Mouse (Mus musculus) gastrocnemius, postnatal 14 days (tissue): ENCODE results near the gene Pla2g7. TPM values are rescaled to one million over a fixed set of nuclear protein-coding genes. Genes with fewer than 3 reads are reported as not detected.

Experiments
- DNase-seq: peaks from one replicate; pipeline ENCODE4 v3.0.0; 2021; ENCODE audit warnings: mixed read lengths
- intact Hi-C: fragments of 180-260 bp; cut with DNase I; formaldehyde crosslinking; loops from one replicate; pipeline ENCODE4 v1.15.1; 2025; ENCODE audit warnings: low total_unique reads
- total RNA-seq, 2 experiments: library from RNA; stranded (reverse); gene quantifications; 2 replicates each; pipeline ENCODE4 v1.2.3; 2021

Pla2g7 gene
- total RNA-seq, 2 experiments from 2014 or later, result 8.2 to 10.0 TPM

GRCm38 (mm10) chr17:43569287-43569686, 1.4 kb downstream of the Pla2g7 start:
- DNase-seq, result no peak
- intact Hi-C loops, result no loop called here

- no peak for DNase-seq
- intact Hi-C loops, result no loop called here
These were observed 5.8 kb downstream of the Pla2g7 start for GRCm38 (mm10) chr17:43573624-43574073.

GRCm38 (mm10) chr17:43580456-43580855, 12.6 kb downstream of the Pla2g7 start:
- intact Hi-C loops, result no loop called here
- DNase-seq, result no peak

- peak; percentile 39 for DNase-seq
- intact Hi-C loops, result no loop called here
These were observed 13.1 kb downstream of the Pla2g7 start for GRCm38 (mm10) chr17:43581012-43581467.

- intact Hi-C loops, result no loop called here
- DNase-seq, result no peak
These were observed 16.9 kb downstream of the Pla2g7 start for GRCm38 (mm10) chr17:43584771-43585170.

GRCm38 (mm10) chr17:43587278-43587677, 19.4 kb downstream of the Pla2g7 start:
- DNase-seq, result no peak
- intact Hi-C loops, result no loop called here

DNA sequence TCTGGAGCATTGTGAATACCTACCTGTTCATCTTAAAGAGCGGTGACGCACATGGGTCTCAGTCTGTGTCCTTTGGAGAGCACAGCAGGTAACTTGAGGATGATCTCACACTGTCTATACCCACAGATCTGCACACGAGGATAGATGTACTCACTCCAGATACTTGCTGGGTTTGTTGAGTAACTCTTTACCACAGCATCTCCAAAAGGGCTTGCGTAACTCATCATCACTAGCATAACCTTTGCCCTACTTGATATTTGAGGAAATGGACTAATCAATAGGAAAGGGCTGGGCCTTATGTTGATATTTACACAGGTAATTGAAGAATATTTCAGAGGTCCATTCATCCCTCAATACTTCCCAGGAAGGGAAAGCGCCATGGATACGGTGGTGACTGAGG, 21.9 kb downstream of the Pla2g7 start:
- DNase-seq, result no peak
- intact Hi-C loops, result no loop called here

GRCm38 (mm10) chr17:43590531-43590930, 22.6 kb downstream of the Pla2g7 start:
- DNase-seq, result no peak
- intact Hi-C loops, result no loop called here

DNA sequence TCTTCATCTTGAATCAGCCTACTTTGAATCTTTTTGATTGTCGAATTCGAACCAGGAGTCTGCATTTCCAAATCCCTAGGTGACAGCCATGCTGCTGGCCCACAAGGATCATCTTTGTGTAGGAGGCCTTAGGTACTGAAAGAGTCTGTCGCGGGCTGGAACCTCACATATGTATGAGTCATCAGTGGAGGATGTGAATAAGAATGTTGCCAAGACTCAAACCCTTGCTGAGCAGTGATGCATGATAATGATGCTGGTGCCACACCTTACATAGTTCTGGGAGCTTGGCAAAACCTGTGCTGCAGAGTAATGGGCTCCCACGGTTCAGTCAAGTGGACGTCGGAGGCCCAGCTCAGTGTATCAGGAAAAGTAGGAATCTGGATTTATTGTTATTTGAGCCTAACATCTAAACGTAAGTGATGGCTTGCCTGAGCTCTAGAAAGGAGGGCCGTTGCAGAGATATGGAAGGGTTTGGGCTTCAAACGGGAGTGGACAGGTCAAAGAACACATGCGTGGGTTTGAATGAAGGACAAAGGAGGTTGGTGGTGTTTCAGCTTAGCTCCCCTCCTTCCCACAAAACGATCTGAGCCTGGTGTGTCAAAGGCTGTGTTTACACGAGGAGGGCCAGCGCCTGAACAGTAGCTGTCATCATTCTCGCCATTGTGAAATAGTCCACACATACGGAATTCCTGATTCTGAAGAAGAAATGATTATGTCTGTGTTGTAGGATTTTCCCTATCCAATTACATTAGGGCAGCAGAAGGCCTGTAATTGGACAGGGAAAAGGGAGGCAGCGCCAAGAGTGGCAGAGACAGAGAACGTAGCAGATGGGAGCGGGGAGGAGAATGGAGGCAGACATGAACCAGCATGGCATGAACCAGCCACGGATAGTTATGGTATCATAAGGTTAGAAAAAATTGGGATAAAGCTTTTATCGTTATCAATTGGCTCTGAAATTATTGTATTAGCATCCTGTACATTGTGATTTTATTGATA, 24.7 kb downstream of the Pla2g7 start:
- intact Hi-C loops, result no loop called here
- DNase-seq, result no peak

DNA sequence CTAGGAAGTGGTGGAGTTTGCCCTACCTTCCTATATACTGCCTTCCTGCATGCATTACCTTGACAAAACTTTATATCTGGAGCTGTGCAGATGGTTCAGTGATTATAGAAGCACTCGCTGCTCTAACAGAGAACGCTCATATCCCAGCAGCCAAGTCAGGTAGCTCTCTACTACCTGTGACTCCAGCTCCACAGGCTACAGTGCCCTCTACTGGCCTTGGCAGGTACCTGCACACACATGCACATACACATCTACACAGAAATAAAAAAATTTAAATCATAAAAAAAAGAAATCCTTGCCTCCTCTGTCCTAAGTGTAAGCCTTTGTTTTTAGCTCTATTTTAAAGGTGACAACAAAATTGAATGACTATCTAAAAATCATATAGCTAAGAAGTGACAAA, 29.8 kb downstream of the Pla2g7 start:
- intact Hi-C loops, result no loop called here
- DNase-seq, result no peak

GRCm38 (mm10) chr17:43598706-43599105, 30.8 kb downstream of the Pla2g7 start:
- intact Hi-C loops, result no loop called here
- DNase-seq, result no peak

GRCm38 (mm10) chr17:43606704-43607103, 38.8 kb downstream of the Pla2g7 start:
- DNase-seq, result peak; percentile 57
- intact Hi-C loops, result loop anchor here (5.0 to 10.0 kb wide), 2 partner anchors 89 to 342 kb away; no protein-coding TSS in a partner anchor

DNA sequence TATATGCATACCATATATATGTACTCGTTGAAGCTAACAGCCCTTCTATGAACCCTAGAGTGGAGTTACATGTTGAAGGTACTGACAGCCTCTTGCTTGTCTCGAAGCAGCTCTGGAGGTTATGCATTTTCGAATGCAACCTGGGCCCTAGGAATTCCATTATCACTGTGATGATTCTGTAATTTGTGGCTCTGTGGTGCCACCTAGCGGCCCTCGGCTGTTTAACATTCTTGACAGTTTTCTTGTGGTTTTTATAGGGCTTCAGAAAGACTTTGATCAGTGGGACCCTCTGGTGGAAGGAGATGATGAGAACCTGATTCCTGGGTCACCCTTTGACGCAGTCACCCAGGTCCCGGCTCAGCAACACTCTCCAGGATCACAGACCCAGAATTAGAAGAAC, 43.7 kb downstream of the Pla2g7 start:
- intact Hi-C loops, result no loop called here
- no peak for DNase-seq

DNA sequence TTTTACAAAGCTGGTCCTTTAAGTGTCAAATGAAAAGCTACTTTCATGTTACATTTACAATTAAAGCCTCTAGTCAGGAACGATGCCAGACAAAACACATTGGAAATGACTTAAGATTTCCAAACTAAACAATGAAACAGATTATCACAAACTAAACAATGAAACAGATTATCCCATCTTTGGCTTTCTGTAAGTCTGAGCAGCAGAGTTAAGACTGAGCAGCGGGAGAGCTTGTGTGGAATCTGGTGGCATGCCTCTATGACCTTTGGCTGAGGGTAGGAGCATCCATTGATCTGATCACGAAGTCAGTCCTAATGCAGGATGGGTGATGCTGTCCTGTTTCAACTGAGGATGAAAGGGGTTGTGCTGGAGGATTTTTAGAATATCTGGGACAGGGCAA, 44.3 kb downstream of the Pla2g7 start:
- intact Hi-C loops, result no loop called here
- no peak for DNase-seq

- DNase-seq, result no peak
- intact Hi-C loops, result no loop called here
These were observed 51.3 kb downstream of the Pla2g7 start for GRCm38 (mm10) chr17:43619156-43619555.

DNA sequence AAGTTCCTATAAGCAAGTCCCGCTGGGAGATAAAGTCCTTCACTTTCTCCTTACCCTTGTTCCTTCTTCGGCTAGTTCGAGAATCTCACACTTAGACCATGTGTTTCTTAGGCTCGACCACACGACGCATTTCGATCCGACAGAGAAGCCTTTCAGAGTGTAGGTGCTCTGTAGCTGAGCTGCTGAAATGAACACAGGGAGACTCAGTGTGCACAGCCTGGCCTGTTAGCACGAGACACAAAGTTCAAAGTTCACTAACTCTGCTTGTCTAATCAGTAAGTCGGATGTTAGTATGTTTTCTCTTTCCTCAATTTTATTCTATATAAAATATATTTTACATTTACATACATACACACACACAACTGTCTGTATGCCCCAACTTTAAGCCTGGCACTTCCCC, 54.2 kb downstream of the Pla2g7 start:
- DNase-seq, result no peak
- intact Hi-C loops, result no loop called here

DNA sequence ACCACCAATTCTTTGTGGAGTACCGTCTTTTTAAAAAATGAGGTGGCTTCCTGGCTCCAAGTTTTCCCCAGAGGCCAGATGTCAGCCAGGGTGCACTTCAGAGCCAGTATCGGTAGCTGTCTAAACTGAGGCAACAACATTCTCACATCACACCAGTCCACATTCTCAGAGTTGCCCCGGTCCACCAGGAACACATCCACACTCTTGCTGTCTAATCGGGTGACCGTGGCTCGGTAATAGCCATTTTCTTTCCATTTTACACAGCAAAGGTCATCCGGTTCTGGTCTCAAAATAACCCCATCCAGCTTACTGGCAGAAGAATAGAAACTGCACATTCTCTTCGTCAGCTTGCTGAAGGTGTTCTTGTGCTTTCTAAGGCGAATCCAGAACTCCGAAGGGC, 60.3 kb downstream of the Pla2g7 start:
- no peak for DNase-seq
- intact Hi-C loops, result no loop called here

DNA sequence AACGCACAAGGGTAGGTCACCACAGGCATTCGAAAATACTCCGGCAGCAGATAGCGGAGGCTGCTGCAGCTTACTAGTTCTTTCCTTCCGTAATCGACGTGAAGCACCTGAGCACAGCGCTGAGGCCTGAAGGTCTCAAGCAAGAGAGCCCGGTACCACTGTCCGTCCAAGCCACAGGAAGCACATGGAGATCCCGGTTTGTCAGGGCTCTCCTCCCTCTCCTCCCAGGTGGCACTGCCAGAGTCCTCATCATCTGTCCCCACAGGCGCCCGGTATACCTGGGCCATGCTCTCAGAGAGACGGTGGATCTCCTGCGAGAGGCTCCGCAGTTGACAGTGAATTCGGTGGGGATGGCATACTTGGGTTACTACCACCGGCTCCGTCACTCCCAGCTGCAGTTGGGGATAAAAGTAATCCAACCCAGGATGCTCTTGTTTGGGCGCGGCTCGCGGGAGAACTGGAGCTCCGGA, 61.2 kb downstream of the Pla2g7 start:
- intact Hi-C loops, result no loop called here
- no peak for DNase-seq

DNA sequence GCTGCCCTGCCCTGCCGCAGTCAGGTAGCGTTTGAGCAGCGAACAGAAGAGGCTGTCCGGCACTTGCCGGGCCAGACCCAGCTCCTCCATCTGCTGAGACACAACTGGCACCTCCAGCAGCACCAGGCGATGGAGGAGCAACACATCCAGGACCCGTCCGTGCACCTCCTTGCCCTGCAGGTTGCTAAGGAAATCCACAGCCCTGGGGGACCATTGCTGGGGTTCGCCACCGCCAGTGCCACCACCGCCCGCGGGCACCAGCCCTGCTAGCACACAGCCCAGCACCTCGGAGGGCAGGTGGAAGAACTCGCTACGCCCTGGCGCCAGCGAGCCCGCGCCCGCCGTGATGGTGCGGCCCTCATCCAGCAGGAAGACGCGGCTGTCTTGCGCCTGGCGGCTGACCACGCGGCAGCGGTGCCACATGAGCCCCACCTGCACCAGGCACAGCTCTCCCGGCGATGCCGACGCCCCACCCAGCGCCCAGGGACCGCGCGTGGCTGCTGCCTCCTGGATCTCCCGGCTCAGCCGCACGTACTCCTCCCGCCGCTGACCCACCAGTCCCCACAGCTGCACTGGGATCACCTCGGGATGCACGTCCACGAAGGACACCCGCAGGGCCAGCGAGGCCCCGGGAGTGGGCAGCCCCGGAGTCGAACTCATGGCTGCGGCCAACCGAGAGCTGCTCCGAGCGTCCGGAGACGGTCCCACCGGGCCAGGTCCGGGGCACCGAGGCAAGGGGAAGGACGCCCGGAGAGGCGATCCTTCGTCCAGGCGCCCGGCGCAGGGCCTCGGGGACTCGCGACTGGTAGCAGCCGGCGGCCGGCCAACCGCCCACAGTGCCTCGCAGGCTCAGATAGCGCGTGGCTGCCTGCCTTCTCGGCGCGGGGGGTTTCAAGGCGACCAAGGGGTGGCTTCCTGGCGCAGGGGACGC, 61.9 kb downstream of the Pla2g7 start, which contains the start of gene Tdrd6:
TSS of gene Tdrd6 (minus strand) at position 804 of the 931 bp plus-strand sequence.
- intact Hi-C loops, result no loop called here
- DNase-seq, result peak; percentile 17

GRCm38 (mm10) chr17:43630427-43630760, 62.5 kb downstream of the Pla2g7 start:
- no peak for DNase-seq
- intact Hi-C loops, result no loop called here
